Mouse (Mus musculus) neural tube, embryonic 14.5 days (tissue): Measurements from ENCODE around the gene Pbrm1. TPM values are rescaled to one million over a fixed set of nuclear protein-coding genes. Genes with fewer than 3 reads are reported as not detected.
A peak's percentile ranks its signal among the peaks of the same experiment; 100 is the strongest.

Experiments used
- ATAC-seq: fragments of 200-750 bp; cut with Nextera tagmentation; 2 replicates; pipeline ENCODE4 v1.8.0; 2017; ENCODE audit warnings: low read depth, mild to moderate bottlenecking, moderate TSS enrichment, moderate library complexity
- H3K27ac ChIP-seq: fragments of 300-500 bp; sonication (generic); 2 replicates; pipeline ENCODE4 v1.5.1; 2014; ENCODE audit warnings: low read depth, mild to moderate bottlenecking, control low read depth, low read length, moderate library complexity, mixed read lengths
- H3K27me3 ChIP-seq: fragments of 300-500 bp; sonication (generic); 2 replicates; pipeline ENCODE4 v1.6.1; 2014; ENCODE audit warnings: low read length; ENCODE audit not compliant: control insufficient read depth, insufficient read depth
- H3K36me3 ChIP-seq: fragments of 300-500 bp; sonication (generic); 2 replicates; pipeline ENCODE4 v1.6.1; 2014; ENCODE audit warnings: low read length, mixed read lengths; ENCODE audit not compliant: control insufficient read depth, insufficient read depth
- H3K4me1 ChIP-seq: fragments of 300-500 bp; sonication (generic); 2 replicates; pipeline ENCODE4 v1.6.1; 2014; ENCODE audit warnings: low read length; ENCODE audit not compliant: control insufficient read depth, insufficient read depth
- H3K4me2 ChIP-seq: fragments of 300-500 bp; sonication (generic); 2 replicates; pipeline ENCODE4 v1.6.1; 2014; ENCODE audit warnings: mild to moderate bottlenecking, low read depth, low read length, control low read depth
- H3K4me3 ChIP-seq: fragments of 300-500 bp; sonication (generic); 2 replicates; pipeline ENCODE4 v1.5.1; 2014; ENCODE audit warnings: low read depth, low read length, control low read depth, mixed read lengths
- H3K9ac ChIP-seq: fragments of 300-500 bp; sonication (generic); replicated peaks from 2 replicates; pipeline ENCODE4 v1.6.1; 2014; ENCODE audit warnings: low read depth, mild to moderate bottlenecking, control low read depth, low read length, mixed read lengths
- H3K9me3 ChIP-seq: fragments of 300-500 bp; sonication (generic); 2 replicates; pipeline ENCODE4 v1.6.1; 2016; ENCODE audit warnings: low read length; ENCODE audit not compliant: control insufficient read depth
- WGBS: fragments of 180-500 bp; shearing (Covaris S2); extraction: QIAGEN DNeasy Blood & Tissue Kit; methylation state at CpG from one replicate; pipeline ENCODE4 v1.1.7; 2014; 5-methylcytosine and 5-hydroxymethylcytosine counted together
- polyA plus RNA-seq: library from polyadenylated mRNA; unstranded; fragments of >200 nt; fragmentation: Nextera tagmentation; extraction: Ambion mirVana; gene quantifications from 2 replicates; pipeline ENCODE4 v1.2.1, GENCODE M21; 2014

Pbrm1 gene
- polyA plus RNA-seq, 1 experiment from 2014 or later: 94.3 TPM

GRCm38 (mm10) chr14:31135495-31136410, 116.8 kb downstream of the Pbrm1 start:
- Histone ChIP-seq H3K4me3 (no peak overlapping the region), H3K36me3 (peaks cover 33% of the 10 kb centered on the region)
- WGBS: 95% methylated on average over 34 of the region's 34 CpGs

DNA sequence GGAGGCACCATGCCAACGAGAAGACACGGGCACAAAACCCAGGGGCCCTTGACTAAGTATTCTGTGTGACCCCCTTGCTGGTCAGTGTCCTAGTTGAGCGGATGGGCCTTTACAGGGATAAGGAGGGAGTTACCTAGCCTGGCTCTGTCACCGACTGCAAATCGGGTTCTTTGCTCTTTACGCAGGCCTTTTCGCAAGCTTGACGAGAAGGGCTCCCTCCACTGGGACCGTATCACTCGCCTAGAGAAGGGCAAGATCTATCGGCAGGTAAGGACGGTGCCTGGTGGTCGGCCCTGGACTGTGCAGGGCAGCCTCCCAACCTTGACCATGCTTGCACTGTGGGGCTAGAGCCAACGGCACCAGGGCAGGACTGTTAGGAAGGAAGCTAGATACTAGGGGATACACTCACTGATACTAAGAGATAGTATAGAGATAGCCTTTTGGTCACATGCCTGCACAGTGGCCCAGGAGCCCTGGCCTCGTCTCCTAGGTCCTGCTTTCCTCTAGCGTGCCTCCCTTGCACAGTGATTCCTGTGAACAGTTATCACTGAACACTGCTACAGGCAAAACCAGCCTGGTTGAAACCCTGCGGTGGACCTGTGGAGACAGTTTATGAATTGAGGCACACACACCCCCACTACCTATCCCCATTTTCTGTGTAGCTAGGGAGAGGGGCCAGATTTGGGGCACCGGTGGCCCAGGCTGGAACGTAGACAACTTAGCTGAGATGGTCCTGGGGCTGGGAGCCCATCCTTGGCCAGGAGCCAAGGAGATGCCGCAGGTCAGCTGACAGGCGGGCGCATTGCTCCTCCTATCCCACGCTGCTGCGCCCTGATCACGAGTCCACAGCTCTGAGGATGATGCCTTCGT, 117.7 kb downstream of the Pbrm1 start:
- no peaks in the 10 kb centered on the region for H3K27me3 ChIP-seq
- ATAC-seq: no peak
- WGBS: 95% methylated on average over 26 of the region's 26 CpGs
- no peak overlapping the region for H3K27ac ChIP-seq
- H3K4me2 ChIP-seq: no peak overlapping the region
- no peaks in the 10 kb centered on the region for H3K9me3 ChIP-seq
- no peak overlapping the region for H3K4me3 ChIP-seq
- H3K9ac ChIP-seq: 0 out of 2 replicates have a peak overlapping the region, but pooled peaks have one; percentile 8
- H3K36me3 ChIP-seq: peaks cover 33% of the 10 kb centered on the region
- peaks cover 18% of the 10 kb centered on the region for H3K4me1 ChIP-seq

More at GRCm38 (mm10) chr14:31135495-31136410, 116.8 kb downstream of the Pbrm1 start:
- Histone ChIP-seq H3K27ac (no peak overlapping the region), H3K4me2 (no peak overlapping the region), H3K9me3 (no peaks in the 10 kb centered on the region), H3K4me1 (peaks cover 18% of the 10 kb centered on the region), H3K27me3 (no peaks in the 10 kb centered on the region), H3K9ac (no peak overlapping the region)
- ATAC-seq: no peak

- WGBS: 84% methylated on average over 10 of the region's 10 CpGs
- H3K36me3 ChIP-seq: peaks cover 33% of the 10 kb centered on the region
- no peak overlapping the region for H3K4me3 ChIP-seq
- no peak for ATAC-seq
- H3K4me2 ChIP-seq: no peak overlapping the region
- H3K9ac ChIP-seq: 0 out of 2 replicates have a peak overlapping the region, but pooled peaks have one; percentile 8
- no peaks in the 10 kb centered on the region for H3K9me3 ChIP-seq
- peaks cover 12% of the 10 kb centered on the region for H3K4me1 ChIP-seq
- H3K27me3 ChIP-seq: no peaks in the 10 kb centered on the region
- H3K27ac ChIP-seq: no peak overlapping the region
These were observed 118.3 kb downstream of the Pbrm1 start for GRCm38 (mm10) chr14:31137281-31137595.

GRCm38 (mm10) chr14:31137791-31138190, 118.9 kb downstream of the Pbrm1 start:
- H3K9ac ChIP-seq: no peak overlapping the region
- H3K4me2 ChIP-seq: no peak overlapping the region
- H3K4me1 ChIP-seq: peaks cover 7% of the 10 kb centered on the region; the same call in 1 of the 2 replicates
- H3K27ac ChIP-seq: no peak overlapping the region
- H3K36me3 ChIP-seq: peaks cover 33% of the 10 kb centered on the region
- no peaks in the 10 kb centered on the region for H3K27me3 ChIP-seq
- no peak overlapping the region for H3K4me3 ChIP-seq
- no peaks in the 10 kb centered on the region for H3K9me3 ChIP-seq
- no peak for ATAC-seq
- WGBS: 81% methylated on average over 11 of the region's 11 CpGs

DNA sequence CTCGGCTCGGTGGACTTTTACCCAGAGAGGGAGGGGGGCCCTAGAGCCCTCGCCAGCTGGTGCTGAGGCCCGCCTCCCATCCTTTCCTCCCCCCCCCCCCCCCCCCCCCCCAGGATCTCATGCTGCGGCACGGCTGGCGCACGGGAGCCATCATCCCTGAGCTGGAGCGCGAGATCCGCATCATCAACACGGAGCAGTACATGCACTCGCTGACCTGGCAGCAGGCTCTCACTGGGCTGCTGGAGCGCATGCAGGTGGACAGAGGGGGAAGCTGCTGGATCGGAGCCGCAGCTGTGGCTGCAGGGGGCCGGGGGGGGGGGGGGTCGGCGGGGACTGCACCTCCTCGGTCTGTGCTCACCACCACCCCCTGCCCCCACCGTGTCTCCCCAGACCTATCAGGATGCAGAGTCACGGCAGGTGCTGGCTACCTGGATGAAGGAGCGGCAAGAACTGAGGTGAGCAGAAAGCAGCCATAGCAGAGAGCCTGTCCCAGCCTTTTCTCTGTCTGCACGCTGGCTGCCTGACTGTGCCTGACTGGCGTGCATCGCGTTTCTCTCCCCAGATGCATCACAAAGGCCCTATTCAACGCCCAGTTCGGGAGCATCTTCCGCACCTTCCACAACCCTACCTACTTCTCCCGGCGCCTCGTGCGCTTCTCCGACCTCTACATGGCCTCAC, 119.4 kb downstream of the Pbrm1 start:
- no peaks in the 10 kb centered on the region for H3K27me3 ChIP-seq
- H3K4me2 ChIP-seq: no peak overlapping the region
- H3K36me3 ChIP-seq: peaks cover 33% of the 10 kb centered on the region
- H3K4me3 ChIP-seq: no peak overlapping the region
- no peak overlapping the region for H3K9ac ChIP-seq
- H3K9me3 ChIP-seq: no peaks in the 10 kb centered on the region
- WGBS: 85% methylated on average over 31 of the region's 35 CpGs
- ATAC-seq: no peak
- peaks cover 2% of the 10 kb centered on the region; the same call in 1 of the 2 replicates for H3K4me1 ChIP-seq
- H3K27ac ChIP-seq: no peak overlapping the region

DNA sequence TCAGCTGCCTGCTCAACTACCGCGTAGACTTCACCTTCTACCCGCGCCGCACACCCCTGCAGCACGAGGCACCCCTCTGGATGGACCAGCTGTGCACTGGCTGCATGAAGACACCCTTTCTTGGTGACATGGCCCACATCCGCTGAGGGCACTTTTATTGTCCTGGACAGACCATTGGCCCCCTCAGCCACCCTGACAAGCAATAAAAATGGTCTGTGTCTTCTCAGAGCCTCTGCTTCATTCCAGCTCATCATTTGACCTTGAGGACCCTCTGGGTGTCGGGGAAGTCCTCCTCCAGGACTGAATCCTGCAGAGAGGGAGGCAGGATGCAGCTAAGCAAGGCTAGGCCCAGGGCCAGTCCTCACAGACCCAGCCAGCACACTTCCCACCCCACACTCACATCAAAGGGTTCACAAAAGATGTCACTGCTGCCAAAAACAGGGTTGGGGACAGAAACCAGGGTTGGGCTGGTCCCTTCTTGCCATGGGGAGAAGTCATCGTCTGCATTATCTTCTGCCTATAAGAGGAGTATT, 120.0 kb downstream of the Pbrm1 start:
- no peak overlapping the region for H3K27ac ChIP-seq
- 91% methylated on average over 9 of the region's 9 CpGs for WGBS
- peaks cover 33% of the 10 kb centered on the region for H3K36me3 ChIP-seq
- H3K4me1 ChIP-seq: no peaks in the 10 kb centered on the region
- no peak overlapping the region for H3K9ac ChIP-seq
- no peak overlapping the region for H3K4me3 ChIP-seq
- no peaks in the 10 kb centered on the region for H3K27me3 ChIP-seq
- H3K4me2 ChIP-seq: no peak overlapping the region
- no peak for ATAC-seq
- H3K9me3 ChIP-seq: no peaks in the 10 kb centered on the region

DNA sequence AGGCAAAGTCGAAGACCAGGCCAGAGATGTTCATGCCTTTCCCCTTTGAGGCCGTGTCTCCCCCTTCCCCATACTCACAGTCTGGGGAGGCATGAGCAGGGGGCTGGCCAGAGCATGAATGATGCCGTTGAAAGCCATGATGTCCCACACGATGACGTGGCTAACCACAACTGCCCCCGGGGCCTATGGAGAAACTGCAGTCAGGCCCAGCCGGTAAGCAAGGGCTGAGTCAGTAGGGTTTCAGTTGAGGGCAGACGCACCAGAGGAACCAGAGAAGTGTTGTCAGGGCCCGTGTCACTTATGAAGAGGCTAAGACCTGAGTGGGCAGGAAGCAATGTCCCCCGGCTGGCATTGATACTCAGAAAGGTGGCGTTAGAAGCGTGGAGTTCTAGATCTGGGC, 120.7 kb downstream of the Pbrm1 start:
- Histone ChIP-seq H3K27me3 (no peaks in the 10 kb centered on the region), H3K4me3 (no peak overlapping the region), H3K4me1 (no peaks in the 10 kb centered on the region), H3K9me3 (no peaks in the 10 kb centered on the region), H3K4me2 (no peak overlapping the region), H3K27ac (no peak overlapping the region), H3K9ac (no peak overlapping the region), H3K36me3 (peaks cover 33% of the 10 kb centered on the region)
- no peak for ATAC-seq
- 90% methylated on average over 12 of the region's 12 CpGs for WGBS

- no peaks in the 10 kb centered on the region for H3K9me3 ChIP-seq
- H3K9ac ChIP-seq: no peak overlapping the region
- H3K4me1 ChIP-seq: no peaks in the 10 kb centered on the region
- peaks cover 33% of the 10 kb centered on the region for H3K36me3 ChIP-seq
- no peak overlapping the region for H3K4me3 ChIP-seq
- H3K4me2 ChIP-seq: no peak overlapping the region
- 92% methylated on average over 15 of the region's 15 CpGs for WGBS
- ATAC-seq: no peak
- no peak overlapping the region for H3K27ac ChIP-seq
- H3K27me3 ChIP-seq: no peaks in the 10 kb centered on the region
These were observed 121.2 kb downstream of the Pbrm1 start for GRCm38 (mm10) chr14:31140141-31140540.
